Mouse (Mus musculus): ENCODE measurements around the gene Smok2a.
"Not testable (repeated sequence)": the region's sequence is repeated elsewhere in the genome, so short reads cannot be mapped to it uniquely, and the experiment has no call there.

GRCm38 (mm10) chr17:13175609-13176008 lies 45.4 kb upstream of the Smok2a start:
- TF ChIP-seq CTCF (conservative IDR thresholded peaks at IDR 0.05; ENCODE audit: low read length); POU5F1 (IDR thresholded peaks at IDR 0.05; ENCODE audit: borderline replicate concordance, low read length): not testable (repeated sequence)

Measured in E14TG2a.4 (cell line).